Mouse (Mus musculus) adrenal gland, postnatal 14 days (tissue): ENCODE results near the gene Tas2r131. TPM values are rescaled to one million over a fixed set of nuclear protein-coding genes. Genes with fewer than 3 reads are reported as not detected.
"Not testable (repeated sequence)": the region's sequence is repeated elsewhere in the genome, so short reads cannot be mapped to it uniquely, and the experiment has no call there.

Experiments
- DNase-seq: peaks from one replicate; pipeline ENCODE4 v3.0.0; 2021; ENCODE audit warnings: mixed read lengths
- long read RNA-seq, 2 experiments: library from polyadenylated mRNA; stranded (forward); transcript quantifications; one replicate each; pipeline ENCODE4 v2.0.0; 2021
- total RNA-seq: library from RNA; stranded (reverse); gene quantifications from 2 replicates; pipeline ENCODE4 v1.2.3, GENCODE M21; 2021

The Tas2r131 gene
- total RNA-seq = not detected in 2 replicates
- long read RNA-seq, experiment 1 = 0 reads
- long read RNA-seq, experiment 2 = 0 reads

GRCm38 (mm10) chr6:132957819-132958218 is at the start of gene Tas2r131:
TSS of gene Tas2r131 (minus strand) at chr6:132957919.
- no peak for DNase-seq

- DNase-seq = no peak
Observed at GRCm38 (mm10) chr6:132980865-132981264, 23.1 kb upstream of the Tas2r131 start, which contains the start of gene Tas2r109. TSS of gene Tas2r109 (minus strand) at chr6:132980965.

- no peak for DNase-seq
Observed at GRCm38 (mm10) chr6:132950802-132951201, 6.9 kb downstream of the Tas2r131 start, which contains the start of gene Tas2r129. TSS of gene Tas2r129 (plus strand) at chr6:132951102.

- not testable (repeated sequence) for DNase-seq
Observed at GRCm38 (mm10) chr6:132941376-132941775, 16.3 kb downstream of the Tas2r131 start.

GRCm38 (mm10) chr6:132909351-132909750 is 48.4 kb downstream of the Tas2r131 start, which contains the start of gene Tas2r125:
TSS of gene Tas2r125 (plus strand) at chr6:132909651.
- no peak for DNase-seq

Other genes with a start within 250 kb of the Tas2r131 start
- not detected in 2 replicates for gene Tas2r122, start 246.0 kb downstream of the Tas2r131 start, total RNA-seq
- not detected in 2 replicates for gene Tas2r115, start 219.9 kb downstream of the Tas2r131 start, total RNA-seq
- gene Tas2r124, start 203.2 kb downstream of the Tas2r131 start, total RNA-seq = not detected in 2 replicates
- not detected in 2 replicates for gene Tas2r102, start 195.8 kb downstream of the Tas2r131 start, total RNA-seq
- gene Tas2r136, start 179.8 kb downstream of the Tas2r131 start, total RNA-seq = not detected in 2 replicates
- gene Tas2r117, start 155.1 kb downstream of the Tas2r131 start, total RNA-seq = not detected in 2 replicates
- not detected in 2 replicates for gene Tas2r123, start 110.8 kb downstream of the Tas2r131 start, total RNA-seq
- not detected in 2 replicates for gene Tas2r116, start 102.5 kb downstream of the Tas2r131 start, total RNA-seq
- gene Tas2r110, start 89.9 kb downstream of the Tas2r131 start, total RNA-seq = not detected in 2 replicates
- not detected in 2 replicates for gene Tas2r113, start 64.9 kb downstream of the Tas2r131 start, total RNA-seq
- gene Tas2r125, start 48.3 kb downstream of the Tas2r131 start, total RNA-seq = not detected in 2 replicates
- gene Tas2r129, start 6.8 kb downstream of the Tas2r131 start, total RNA-seq = not detected in 2 replicates
- gene Tas2r109, start 23.0 kb upstream of the Tas2r131 start, total RNA-seq = not detected in 2 replicates
- gene Tas2r103, start 79.2 kb upstream of the Tas2r131 start, total RNA-seq = not detected in 2 replicates
- not detected in 2 replicates for gene Tas2r140, start 97.9 kb upstream of the Tas2r131 start, total RNA-seq
- 85.7 and 95.0 TPM in 2 replicates for gene Smim10l1, start 147.0 kb upstream of the Tas2r131 start, total RNA-seq